Mouse (Mus musculus) heart, embryonic 14.5 days (tissue): ENCODE data around the gene Shb. TPM values are rescaled to one million over a fixed set of nuclear protein-coding genes. Genes with fewer than 3 reads are reported as not detected.

ENCODE experiments used
- microRNA-seq: library from miRNA; unstranded; fragments of <30 nt; microRNA quantifications from one replicate; pipeline ENCODE4, GENCODE M21; 2016
- polyA plus RNA-seq: library from polyadenylated mRNA; unstranded; fragments of >200 nt; fragmentation: Nextera tagmentation; extraction: Ambion mirVana; gene quantifications from 2 replicates; pipeline ENCODE4 v1.2.1, GENCODE M21; 2014

The Shb gene
- polyA plus RNA-seq, 1 experiment from 2014 or later: 19.0 TPM

Small RNAs within 50 kb of the gene (microRNA-seq; reads per million reads assigned to microRNA genes)
- gene Gm22518 (not detected), gene Gm25692 (not detected)

Other genes with a start within 250 kb of the Shb start
- 10.1 and 10.6 TPM in 2 replicates for gene Trmt10b, start 235.3 kb downstream of the Shb start, polyA plus RNA-seq
- gene Dcaf10, start 190.4 kb downstream of the Shb start, polyA plus RNA-seq: 12.1 and 15.0 TPM in 2 replicates
- gene Exosc3, start 189.7 kb downstream of the Shb start, polyA plus RNA-seq: 30.9 and 32.3 TPM in 2 replicates
- gene Slc25a51, start 123.7 kb downstream of the Shb start, polyA plus RNA-seq: 74.9 and 77.2 TPM in 2 replicates